Mouse (Mus musculus): Measurements from ENCODE around the gene Brip1.

DNA sequence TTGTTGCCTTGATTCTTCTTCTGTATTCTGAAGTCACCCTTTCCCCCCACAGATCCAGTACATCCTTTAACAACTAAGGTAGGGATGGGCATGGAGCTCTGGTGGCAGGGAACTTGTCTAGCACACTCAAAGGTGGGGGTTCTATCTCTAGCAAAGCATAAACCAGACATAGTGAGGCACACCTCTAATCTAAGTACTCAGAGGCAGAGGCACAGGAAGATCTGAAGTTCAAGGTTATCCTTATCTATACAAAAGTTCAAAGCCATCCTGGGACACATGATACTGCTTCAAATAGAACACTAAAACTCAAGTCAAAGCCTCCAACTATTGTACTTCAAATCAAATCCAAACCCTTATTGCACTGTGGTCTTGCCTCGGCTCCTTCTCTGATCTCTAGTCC lies 85.0 kb downstream of the Brip1 start:
- TF ChIP-seq CTCF (IDR thresholded peaks at IDR 0.05; ENCODE audit: control insufficient read depth, insufficient read depth, insufficient read length) = no peak
- TF ChIP-seq MYOG (IDR thresholded peaks at IDR 0.05; ENCODE audit: control insufficient read depth, extremely low read depth, insufficient read length) = no peak
